In genomic region chr3:97201943-97202342, GRCm38 (mm10) we compare ENCODE assay signal across 8 mouse cellular contexts. TPM values are rescaled to one million over a fixed set of nuclear protein-coding genes. Genes with fewer than 3 reads are reported as not detected.
DNase-seq lines count a peak whose midpoint lies in the region; ATAC-seq and TF ChIP-seq lines count a peak whose summit lies in the region.

No protein-coding gene starts in this region.

- TF ChIP-seq CTCF in cortical plate, adult 2 months (IDR thresholded peaks at IDR 0.05; ENCODE audit: extremely low read depth, insufficient read depth, low read length) = peak; percentile 69
- TF ChIP-seq CTCF in heart, adult 2 months (IDR thresholded peaks at IDR 0.05) = peak; percentile 98
- TF ChIP-seq CTCF in lung, embryonic 14.5 days (IDR thresholded peaks at IDR 0.05; ENCODE audit: low read depth) = peak; percentile 93

- H3K4me1 ChIP-seq in cortical plate, adult 2 months (ENCODE audit: control insufficient read depth, insufficient read depth, low read length) = peaks cover 2% of the 10 kb centered on the region; the same call in 1 of the 2 replicates
- H3K4me1 ChIP-seq in heart, adult 2 months (ENCODE audit: control insufficient read depth, insufficient read depth, low read length) = no peaks in the 10 kb centered on the region
- H3K4me1 ChIP-seq in kidney, embryonic 14.5 days (ENCODE audit: control insufficient read depth, insufficient read depth, low read length) = peaks cover 3% of the 10 kb centered on the region; the same call in 1 of the 2 replicates
- no peaks in the 10 kb centered on the region for H3K4me1 ChIP-seq in lung, embryonic 14.5 days (ENCODE audit: insufficient read depth)
- H3K4me1 ChIP-seq in neural tube, embryonic 15.5 days = peaks cover 9% of the 10 kb centered on the region; the same call in 1 of the 2 replicates

- H3K4me2 ChIP-seq in kidney, embryonic 14.5 days (replicated peaks; ENCODE audit: low read depth, low read length) = no peak overlapping the region
- no peak overlapping the region for H3K4me2 ChIP-seq in lung, embryonic 14.5 days
- no peak overlapping the region for H3K4me2 ChIP-seq in neural tube, embryonic 15.5 days

- no peaks in the 10 kb centered on the region for H3K9me3 ChIP-seq in kidney, embryonic 14.5 days (ENCODE audit: control insufficient read depth, low read length)
- H3K9me3 ChIP-seq in lung, embryonic 14.5 days (ENCODE audit: low read depth, low read length) = no peaks in the 10 kb centered on the region
- no peaks in the 10 kb centered on the region for H3K9me3 ChIP-seq in neural tube, embryonic 15.5 days (replicated peaks)

- peak; percentile 66 for DNase-seq in CD4-positive, CD25-positive, alpha-beta regulatory T cell, adult 2 months (ENCODE audit: low read depth, low spot score)
- peak; percentile 54 to 62 for DNase-seq in heart, adult 2 months
- DNase-seq in lung, embryonic 14.5 days = peak; percentile 90
- peak; percentile 67 for DNase-seq in thymus, postnatal 14 days

- H3K27ac ChIP-seq in cortical plate, adult 2 months (ENCODE audit: insufficient read depth, low read length) = no peak overlapping the region
- H3K27ac ChIP-seq in heart, adult 2 months = no peak overlapping the region
- no peak overlapping the region for H3K27ac ChIP-seq in kidney, embryonic 14.5 days (ENCODE audit: low read depth, low read length)
- no peak overlapping the region for H3K27ac ChIP-seq in lung, embryonic 14.5 days (ENCODE audit: low read depth)
- H3K27ac ChIP-seq in neural tube, embryonic 15.5 days (replicated peaks) = no peak overlapping the region

- H3K4me3 ChIP-seq in cortical plate, adult 2 months (ENCODE audit: insufficient read depth, low read length) = no peak overlapping the region
- no peak overlapping the region for H3K4me3 ChIP-seq in heart, adult 2 months
- H3K4me3 ChIP-seq in kidney, embryonic 14.5 days (ENCODE audit: low read length) = no peak overlapping the region
- H3K4me3 ChIP-seq in lung, embryonic 14.5 days (ENCODE audit: low read depth, low read length) = no peak overlapping the region
- H3K4me3 ChIP-seq in neural tube, embryonic 15.5 days (replicated peaks) = no peak overlapping the region

- H3K79me2 ChIP-seq in heart, adult 2 months (replicated peaks; ENCODE audit: control insufficient read depth, insufficient read depth, low read length) = no peaks in the 10 kb centered on the region

- H3K9ac ChIP-seq in heart, adult 2 months (ENCODE audit: low read depth, low read length) = no peak overlapping the region
- no peak overlapping the region for H3K9ac ChIP-seq in kidney, embryonic 14.5 days (ENCODE audit: low read depth, low read length)
- H3K9ac ChIP-seq in lung, embryonic 14.5 days = no peak overlapping the region
- no peak overlapping the region for H3K9ac ChIP-seq in neural tube, embryonic 15.5 days (replicated peaks)

- H3K36me3 ChIP-seq in heart, adult 2 months (ENCODE audit: control insufficient read depth, insufficient read depth, low read length) = no peaks in the 10 kb centered on the region
- peaks cover 32% of the 10 kb centered on the region for H3K36me3 ChIP-seq in kidney, embryonic 14.5 days (ENCODE audit: control insufficient read depth, insufficient read depth, low read length)
- peaks cover 31% of the 10 kb centered on the region for H3K36me3 ChIP-seq in lung, embryonic 14.5 days (ENCODE audit: insufficient read depth)
- peaks cover 26% of the 10 kb centered on the region for H3K36me3 ChIP-seq in neural tube, embryonic 15.5 days

- TF ChIP-seq POLR2A in cortical plate, adult 2 months (IDR thresholded peaks at IDR 0.05; ENCODE audit: extremely low read depth, insufficient read depth, low read length) = no peak
- no peak for TF ChIP-seq POLR2A in heart, adult 2 months (IDR thresholded peaks at IDR 0.05; ENCODE audit: insufficient read depth, low read depth, low read length)

- 57% methylated on average over 5 of the region's 5 CpGs for WGBS in heart, adult 2 months
- WGBS in kidney, embryonic 14.5 days = 40% methylated on average over 5 of the region's 5 CpGs
- 46% methylated on average over 5 of the region's 5 CpGs for WGBS in lung, embryonic 14.5 days
- WGBS in neural tube, embryonic 15.5 days = 52% methylated on average over 5 of the region's 5 CpGs

- H3K27me3 ChIP-seq in heart, adult 2 months (ENCODE audit: control insufficient read depth, insufficient read depth, low read length) = no peaks in the 10 kb centered on the region
- no peaks in the 10 kb centered on the region for H3K27me3 ChIP-seq in kidney, embryonic 14.5 days (ENCODE audit: control insufficient read depth, insufficient read depth, low read length)
- H3K27me3 ChIP-seq in lung, embryonic 14.5 days (ENCODE audit: insufficient read depth, low read length) = no peaks in the 10 kb centered on the region
- H3K27me3 ChIP-seq in neural tube, embryonic 15.5 days (replicated peaks) = no peaks in the 10 kb centered on the region

- intact Hi-C loops in heart, adult 2 months (cut with DNase I) = loop anchor here (1.0 kb wide), 2 partner anchors 108 to 136 kb away; no protein-coding TSS in a partner anchor

- ATAC-seq in activated CD4-positive, CD25-positive, alpha-beta regulatory T cell, adult 4 months = peak; percentile 66
- peak; percentile 64; the same call in 1 of the 2 replicates for ATAC-seq in kidney, embryonic 14.5 days (ENCODE audit: low FRiP score, low TSS enrichment)
- ATAC-seq in lung, embryonic 14.5 days (ENCODE audit: insufficient read depth) = peak; percentile 72
- peak; percentile 23; the same call in 1 of the 2 replicates for ATAC-seq in neural tube, embryonic 15.5 days (ENCODE audit: low FRiP score)

- TF ChIP-seq EP300 in heart, adult 2 months (IDR thresholded peaks at IDR 0.05; ENCODE audit: insufficient read depth, low read depth, low read length) = no peak; the same call in 1 of the 2 replicates

RNA-seq across cellular contexts. Expression of gene Acp6, which starts 43.4 kb away (rescaled TPM):
- polyA plus RNA-seq in activated CD4-positive, CD25-positive, alpha-beta regulatory T cell, adult 4 months (2017; shearing (Covaris generic)) = 10 to 100 TPM; 29.4 to 32.1 TPM
- polyA plus RNA-seq in cortical plate, adult 2 months (2012; rRNA removed) = 40.2 and 41.7 TPM in 2 replicates
- total RNA-seq in heart, adult 2 months (2021) = 10 to 100 TPM; 33.3 to 34.0 TPM
- polyA plus RNA-seq in heart, adult 2 months (2012; rRNA removed) = 32.7 and 43.8 TPM in 2 replicates
- polyA plus RNA-seq in kidney, embryonic 14.5 days (2014; fragmentation: Nextera tagmentation; extraction: Ambion mirVana) = 33.1 and 42.1 TPM in 2 replicates
- 37.6 and 44.0 TPM in 2 replicates for polyA plus RNA-seq in lung, embryonic 14.5 days (2014; fragmentation: Nextera tagmentation; extraction: Ambion mirVana)
- 21.8 and 27.4 TPM in 2 replicates for polyA plus RNA-seq in neural tube, embryonic 15.5 days (2015; fragmentation: Nextera tagmentation; extraction: Ambion mirVana)
